Mouse (Mus musculus): ENCODE data around the gene D430041D05Rik.
"Not testable (repeated sequence)": the region's sequence is repeated elsewhere in the genome, so short reads cannot be mapped to it uniquely, and the experiment has no call there.

DNA sequence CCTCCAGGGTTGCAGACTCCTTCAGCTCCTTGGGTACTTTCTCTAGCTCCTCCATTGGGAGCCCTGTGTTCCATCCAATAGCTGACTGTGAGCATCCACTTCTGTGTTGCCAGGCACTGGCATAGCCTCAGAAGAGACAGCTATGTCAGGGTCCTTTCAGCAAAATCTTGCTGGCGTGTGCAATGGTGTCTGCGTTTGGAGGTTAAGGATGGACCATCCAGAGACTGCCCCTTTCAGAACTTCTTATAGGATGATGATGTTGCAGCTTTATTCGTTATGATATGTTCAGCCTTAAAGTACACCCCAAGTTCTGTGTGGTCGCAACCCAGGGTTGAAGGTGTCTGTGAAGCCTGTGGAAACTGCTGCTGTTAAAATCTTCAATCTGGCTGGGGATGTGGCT is 313.4 kb downstream of the D430041D05Rik start:
- TF ChIP-seq ZNF384 (IDR thresholded peaks at IDR 0.05; ENCODE audit: low read depth, low read length); CHD2 (IDR thresholded peaks at IDR 0.05; ENCODE audit: low read depth, low read length); ZC3H11A (IDR thresholded peaks at IDR 0.05; ENCODE audit: borderline replicate concordance, low read depth, low read length); MAFK (IDR thresholded peaks at IDR 0.05; ENCODE audit: insufficient read depth, low read depth, low read length): not testable (repeated sequence)

Data from ES-E14 (cell line).